Mouse (Mus musculus) liver, postnatal 0 days (tissue): Measurements from ENCODE around the gene Dpp7.

Source experiments
- CTCF ChIP-seq: sonication (generic); IDR thresholded peaks from 2 replicates; pipeline ENCODE4 v1.5.1; 2016; ENCODE audit warnings: antibody characterized with exemption, low read depth
- EP300 ChIP-seq: IDR thresholded peaks from 2 replicates; pipeline ENCODE4 v1.6.1; 2016; ENCODE audit warnings: antibody characterized with exemption, low read depth, mild to moderate bottlenecking

DNA sequence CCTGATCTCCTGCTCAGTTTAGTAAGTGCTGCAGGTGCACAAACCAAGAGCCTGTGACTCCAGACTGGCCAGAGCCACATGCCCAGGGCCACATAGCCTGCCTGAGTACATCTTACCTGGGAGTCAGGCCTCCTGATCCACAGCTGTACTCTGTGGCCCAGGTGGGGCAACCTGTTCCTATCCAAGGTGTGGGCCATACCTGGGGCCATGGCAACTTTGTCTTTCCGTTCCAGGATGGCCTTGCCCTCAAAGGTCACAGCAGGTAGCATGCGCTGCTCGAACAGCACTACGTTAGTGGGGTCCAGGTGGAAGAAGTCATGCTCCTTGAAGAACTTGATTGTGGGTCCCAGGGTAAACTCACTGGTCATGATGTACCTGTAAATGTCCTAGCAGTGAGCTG is 8.2 kb upstream of the Dpp7 start:
- TF ChIP-seq CTCF = no peak
- TF ChIP-seq EP300 = no peak
